Mouse (Mus musculus) limb, embryonic 15.5 days (tissue): ENCODE data around the gene Nckap5l. TPM values are rescaled to one million over a fixed set of nuclear protein-coding genes. Genes with fewer than 3 reads are reported as not detected.
A peak's percentile ranks its signal among the peaks of the same experiment; 100 is the strongest.
"Not testable (repeated sequence)": the region's sequence is repeated elsewhere in the genome, so short reads cannot be mapped to it uniquely, and the experiment has no call there.

Source experiments
- ATAC-seq: fragments of 200-750 bp; cut with Nextera tagmentation; 2 replicates; pipeline ENCODE4 v1.8.0; 2017; ENCODE audit warnings: low read depth, moderate TSS enrichment; ENCODE audit not compliant: insufficient number of reproducible peaks, low FRiP score, low TSS enrichment
- H3K27ac ChIP-seq: fragments of 300-500 bp; sonication (generic); 2 replicates; pipeline ENCODE4 v1.5.1; 2015; ENCODE audit warnings: moderate library complexity, mild to moderate bottlenecking, inconsistent platforms
- H3K27me3 ChIP-seq: fragments of 300-500 bp; sonication (generic); 2 replicates; pipeline ENCODE4 v1.6.1; 2015; ENCODE audit warnings: inconsistent platforms
- H3K36me3 ChIP-seq: fragments of 300-500 bp; sonication (generic); 2 replicates; pipeline ENCODE4 v1.6.1; 2015; ENCODE audit warnings: inconsistent platforms
- H3K4me1 ChIP-seq: fragments of 300-500 bp; sonication (generic); 2 replicates; pipeline ENCODE4 v1.6.1; 2015; ENCODE audit warnings: inconsistent platforms
- H3K4me2 ChIP-seq: fragments of 300-500 bp; sonication (generic); 2 replicates; pipeline ENCODE4 v1.6.1; 2015; ENCODE audit warnings: mild to moderate bottlenecking, inconsistent platforms
- H3K4me3 ChIP-seq: fragments of 300-500 bp; sonication (generic); 2 replicates; pipeline ENCODE4 v1.5.1; 2015; ENCODE audit warnings: mild to moderate bottlenecking, inconsistent platforms
- H3K9ac ChIP-seq: fragments of 300-500 bp; sonication (generic); 2 replicates; pipeline ENCODE4 v1.6.1; 2015; ENCODE audit warnings: inconsistent platforms
- H3K9me3 ChIP-seq: fragments of 300-500 bp; sonication (generic); 2 replicates; pipeline ENCODE4 v1.6.1; 2016; ENCODE audit warnings: inconsistent platforms
- WGBS: fragments of 180-500 bp; shearing (Covaris S2); methylation state at CpG from one replicate; pipeline ENCODE4 v1.1.7; 2015; 5-methylcytosine and 5-hydroxymethylcytosine counted together
- polyA plus RNA-seq: library from polyadenylated mRNA; unstranded; fragments of >200 nt; fragmentation: Nextera tagmentation; extraction: Ambion mirVana; gene quantifications from 2 replicates; pipeline ENCODE4 v1.2.1, GENCODE M21; 2015

The Nckap5l gene
- polyA plus RNA-seq, 1 experiment from 2014 or later = 10.5 TPM

DNA sequence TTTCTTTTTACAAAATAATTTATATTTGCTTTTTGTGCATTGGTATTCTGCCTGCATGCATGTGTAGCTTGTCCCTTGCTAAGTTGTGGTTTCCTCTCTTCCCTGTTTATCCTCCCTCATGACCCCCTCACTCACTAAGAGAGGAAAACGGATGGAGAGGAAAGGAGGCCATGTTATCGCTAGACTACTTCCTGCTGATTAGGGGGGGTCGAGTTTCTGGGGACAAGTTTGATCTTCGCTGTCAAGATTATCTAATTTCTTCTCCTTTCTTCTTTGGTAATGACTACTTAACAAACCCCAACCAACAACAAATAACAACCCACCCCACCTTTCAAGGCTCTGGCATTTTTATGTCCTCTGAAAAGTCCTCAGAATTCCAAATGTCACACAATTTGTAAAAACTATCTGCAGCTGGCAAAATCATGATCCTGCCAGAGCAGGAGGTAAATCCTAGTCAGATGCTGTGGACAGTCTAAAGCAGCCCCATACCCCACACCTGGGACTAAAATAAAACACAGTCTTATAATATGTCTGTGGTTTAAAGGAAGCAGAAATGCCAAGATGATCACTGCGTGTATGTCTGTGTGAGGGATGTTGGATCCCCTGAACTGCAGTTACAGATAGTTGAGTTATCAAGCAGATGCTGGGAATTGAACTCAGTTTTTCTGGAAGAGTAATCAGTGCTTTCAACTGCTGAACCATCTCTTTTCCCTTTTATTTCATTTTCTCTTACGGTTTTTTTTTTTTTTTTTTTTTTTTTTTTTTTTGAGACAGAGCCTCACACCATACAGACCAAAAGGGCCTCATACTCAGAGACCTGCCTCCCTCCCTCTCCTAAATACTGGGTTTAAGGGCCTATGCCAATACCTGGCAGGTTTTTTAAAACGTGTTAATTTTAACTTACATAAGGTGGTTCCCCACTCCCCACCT is 66.8 kb downstream of the Nckap5l start:
- no peak overlapping the region for H3K4me2 ChIP-seq
- H3K36me3 ChIP-seq = no peaks in the 10 kb centered on the region
- WGBS = 63% methylated on average over 7 of the region's 7 CpGs
- H3K9ac ChIP-seq = no peak overlapping the region
- no peaks in the 10 kb centered on the region for H3K9me3 ChIP-seq
- ATAC-seq = no peak
- peaks cover 24% of the 10 kb centered on the region for H3K4me1 ChIP-seq
- H3K27me3 ChIP-seq = no peaks in the 10 kb centered on the region
- no peak overlapping the region for H3K4me3 ChIP-seq
- H3K27ac ChIP-seq = no peak overlapping the region

DNA sequence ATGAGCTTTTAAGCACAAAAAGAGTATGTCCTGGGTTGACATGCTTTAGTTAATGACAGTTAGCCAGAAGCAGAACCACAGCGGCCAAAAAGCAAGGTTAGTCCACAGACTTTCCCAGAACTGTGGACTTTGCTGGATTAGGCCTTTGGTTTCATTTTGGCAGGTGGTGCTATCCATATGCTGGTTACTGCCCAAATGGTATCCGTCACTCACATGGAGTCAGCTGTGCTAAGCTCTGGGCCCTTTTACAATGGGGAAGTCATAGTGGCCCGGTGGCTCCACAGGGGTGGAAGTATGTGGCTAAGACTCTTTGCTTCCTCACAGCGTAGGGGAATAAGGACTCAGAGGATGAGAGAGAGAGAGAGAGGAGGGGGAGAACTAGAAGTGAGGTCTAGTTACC is 69.6 kb downstream of the Nckap5l start:
- no peak overlapping the region for H3K4me2 ChIP-seq
- no peak overlapping the region for H3K27ac ChIP-seq
- no peak overlapping the region for H3K9ac ChIP-seq
- H3K4me1 ChIP-seq = peaks cover 7% of the 10 kb centered on the region
- H3K36me3 ChIP-seq = no peaks in the 10 kb centered on the region
- no peaks in the 10 kb centered on the region for H3K9me3 ChIP-seq
- no peaks in the 10 kb centered on the region for H3K27me3 ChIP-seq
- WGBS = 74% methylated on average over 4 of the region's 4 CpGs
- H3K4me3 ChIP-seq = no peak overlapping the region
- ATAC-seq = no peak

DNA sequence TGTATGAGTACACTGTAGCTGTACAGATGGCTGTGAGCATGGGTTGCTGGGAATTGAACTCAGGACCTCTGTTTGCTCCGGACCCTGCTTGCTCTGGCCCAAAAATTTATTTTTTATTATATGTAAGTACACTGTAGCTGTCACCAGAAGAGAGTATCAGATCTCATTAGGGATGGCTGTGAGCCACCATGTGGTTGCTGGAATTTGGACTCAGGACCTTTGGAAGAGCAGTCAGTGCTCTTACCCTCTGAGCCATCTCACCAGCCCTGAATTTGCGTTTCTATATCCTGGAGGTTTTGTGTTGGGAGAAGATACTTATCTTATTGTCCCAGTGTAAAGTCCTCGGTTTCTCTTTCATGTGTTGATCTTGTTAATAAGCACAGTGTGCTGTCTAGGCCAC is 70.8 kb downstream of the Nckap5l start:
- ATAC-seq = no peak
- no peaks in the 10 kb centered on the region for H3K9me3 ChIP-seq

DNA sequence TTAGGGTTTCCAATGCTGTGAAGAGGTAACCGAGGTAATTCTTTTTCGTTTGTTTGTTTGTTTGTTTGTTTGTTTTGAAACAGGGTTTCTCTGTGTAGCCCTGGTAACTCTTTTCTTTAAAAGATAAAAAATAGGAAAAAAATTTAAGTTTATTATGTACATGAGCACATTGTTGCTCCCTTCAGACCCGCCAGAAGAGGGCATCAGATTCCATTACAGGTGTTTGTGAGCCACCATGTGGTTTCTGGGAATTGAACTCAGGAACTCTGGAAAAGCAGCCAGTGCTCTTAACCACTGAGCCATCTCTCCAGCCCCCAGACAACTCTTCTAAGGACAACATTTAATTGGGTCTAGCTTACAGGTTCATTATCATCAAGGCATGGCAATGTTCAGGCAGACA is 71.4 kb downstream of the Nckap5l start:
- not testable (repeated sequence) for H3K27ac ChIP-seq, H3K4me3 ChIP-seq, H3K27me3 ChIP-seq, H3K4me1 ChIP-seq, ATAC-seq, H3K4me2 ChIP-seq, H3K9ac ChIP-seq, H3K36me3 ChIP-seq, H3K9me3 ChIP-seq
- WGBS = 71% methylated on average over 3 of the region's 3 CpGs

More for the DNA sequence above, 70.8 kb downstream of the Nckap5l start:
- 78% methylated on average over 3 of the region's 3 CpGs for WGBS
- Histone ChIP-seq H3K36me3 (no peaks in the 10 kb centered on the region), H3K9ac (no peak overlapping the region), H3K27ac (no peak overlapping the region), H3K27me3 (no peaks in the 10 kb centered on the region), H3K4me3 (no peak overlapping the region), H3K4me2 (no peak overlapping the region), H3K4me1 (peaks cover 3% of the 10 kb centered on the region)

DNA sequence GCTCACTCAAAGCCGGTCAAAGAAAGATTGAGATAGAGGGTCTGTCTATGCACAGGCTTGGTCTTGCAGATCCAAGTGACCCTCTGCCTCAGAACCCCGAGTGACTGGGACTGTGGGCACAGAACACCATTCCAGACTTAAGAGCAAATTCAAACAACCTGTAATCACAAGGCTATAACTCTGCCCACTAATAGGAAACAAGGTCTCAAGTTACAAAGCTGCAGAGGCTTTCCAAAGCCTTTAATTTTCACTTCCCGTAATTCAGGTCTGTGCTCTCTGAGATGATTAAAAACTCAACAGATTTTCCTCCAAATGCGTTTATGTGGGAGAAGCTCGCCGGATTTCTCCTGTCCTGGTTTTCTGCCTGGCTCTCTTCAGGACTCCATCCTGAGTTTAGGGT is 73.5 kb downstream of the Nckap5l start:
- peaks cover 3% of the 10 kb centered on the region for H3K4me1 ChIP-seq
- H3K9me3 ChIP-seq = no peaks in the 10 kb centered on the region
- no peaks in the 10 kb centered on the region for H3K27me3 ChIP-seq
- no peak for ATAC-seq
- 0 out of 2 replicates have a peak overlapping the region, but pooled peaks have one; percentile 7 for H3K9ac ChIP-seq
- WGBS = 13% methylated on average over 6 of the region's 6 CpGs
- H3K4me2 ChIP-seq = no peak overlapping the region
- H3K27ac ChIP-seq = no peak overlapping the region
- H3K4me3 ChIP-seq = no peak overlapping the region
- H3K36me3 ChIP-seq = no peaks in the 10 kb centered on the region

DNA sequence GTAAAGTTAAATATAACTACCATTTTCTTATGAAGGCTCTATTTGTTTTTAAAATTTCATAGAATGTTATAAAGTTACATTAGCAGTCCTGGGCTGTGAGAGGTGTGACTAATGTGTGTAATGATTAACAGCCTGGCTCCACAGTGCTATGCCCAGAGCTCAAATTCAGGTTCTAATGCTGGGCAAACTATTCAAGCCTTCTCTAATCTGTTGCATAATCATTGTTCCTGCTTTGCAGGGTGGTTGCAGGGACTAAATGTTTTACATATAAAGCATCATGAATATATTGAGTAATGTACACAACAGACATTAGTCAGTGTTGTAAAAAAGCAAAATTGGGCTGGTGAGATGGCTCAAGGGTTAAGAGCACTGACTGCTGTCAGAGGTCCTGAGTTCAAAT is 74.7 kb downstream of the Nckap5l start:
- Histone ChIP-seq H3K36me3 (no peaks in the 10 kb centered on the region), H3K4me2 (no peak overlapping the region), H3K4me3 (no peak overlapping the region), H3K9me3 (no peaks in the 10 kb centered on the region), H3K27ac (no peak overlapping the region), H3K27me3 (no peaks in the 10 kb centered on the region), H3K4me1 (peaks cover 3% of the 10 kb centered on the region), H3K9ac (no peak overlapping the region)
- ATAC-seq = no peak

DNA sequence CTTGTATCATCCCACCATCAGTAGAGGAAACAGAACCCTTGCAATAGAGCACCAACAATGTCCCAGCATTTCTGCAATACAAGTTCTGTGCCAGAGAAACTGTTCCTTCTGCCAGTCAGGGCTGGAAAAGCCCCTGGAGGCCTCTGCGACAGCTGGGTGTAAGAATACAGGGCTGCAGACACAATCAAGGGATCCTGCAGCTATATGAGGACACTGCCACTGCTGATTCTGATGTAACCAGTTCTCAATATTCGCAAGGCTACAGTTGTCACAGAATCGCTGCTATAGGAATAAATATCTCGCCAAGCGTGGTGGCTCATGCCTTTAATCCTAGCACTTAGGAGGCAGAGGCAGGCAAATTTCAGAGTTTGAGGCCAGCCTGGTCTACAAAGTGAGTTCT is 81.3 kb downstream of the Nckap5l start:
- no peaks in the 10 kb centered on the region for H3K4me1 ChIP-seq
- 85% methylated on average over 5 of the region's 5 CpGs for WGBS
- no peak overlapping the region for H3K9ac ChIP-seq
- H3K4me2 ChIP-seq = no peak overlapping the region
- H3K4me3 ChIP-seq = no peak overlapping the region
- no peaks in the 10 kb centered on the region for H3K27me3 ChIP-seq
- H3K36me3 ChIP-seq = no peaks in the 10 kb centered on the region
- ATAC-seq = no peak
- no peaks in the 10 kb centered on the region for H3K9me3 ChIP-seq
- H3K27ac ChIP-seq = no peak overlapping the region

DNA sequence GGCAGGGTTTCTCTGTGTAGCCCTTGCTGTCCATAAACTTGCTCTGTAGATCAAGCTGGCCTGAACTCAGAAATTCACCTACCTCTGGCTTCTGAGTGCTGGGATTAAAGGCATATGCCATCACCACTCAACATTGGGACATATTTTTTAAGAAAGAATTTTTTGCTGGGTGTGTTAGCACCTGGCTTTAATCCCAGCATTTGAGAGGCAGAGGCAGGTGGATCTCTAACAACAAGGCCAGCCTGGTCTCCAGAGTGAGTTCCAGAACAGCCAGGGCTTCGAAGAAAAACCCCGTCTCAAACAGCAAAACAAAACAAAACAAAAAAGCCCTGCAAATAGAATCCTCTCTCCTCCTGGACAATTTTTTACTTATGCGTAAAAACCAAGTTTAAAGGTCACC is 82.0 kb downstream of the Nckap5l start:
- H3K9me3 ChIP-seq = no peaks in the 10 kb centered on the region
- peaks cover 2% of the 10 kb centered on the region; the same call in 1 of the 2 replicates for H3K4me1 ChIP-seq
- H3K27ac ChIP-seq = no peak overlapping the region
- H3K4me3 ChIP-seq = no peak overlapping the region
- no peak overlapping the region for H3K4me2 ChIP-seq
- no peaks in the 10 kb centered on the region for H3K27me3 ChIP-seq
- ATAC-seq = no peak
- no peak overlapping the region for H3K9ac ChIP-seq
- 91% methylated on average over 3 of the region's 3 CpGs for WGBS
- H3K36me3 ChIP-seq = no peaks in the 10 kb centered on the region

DNA sequence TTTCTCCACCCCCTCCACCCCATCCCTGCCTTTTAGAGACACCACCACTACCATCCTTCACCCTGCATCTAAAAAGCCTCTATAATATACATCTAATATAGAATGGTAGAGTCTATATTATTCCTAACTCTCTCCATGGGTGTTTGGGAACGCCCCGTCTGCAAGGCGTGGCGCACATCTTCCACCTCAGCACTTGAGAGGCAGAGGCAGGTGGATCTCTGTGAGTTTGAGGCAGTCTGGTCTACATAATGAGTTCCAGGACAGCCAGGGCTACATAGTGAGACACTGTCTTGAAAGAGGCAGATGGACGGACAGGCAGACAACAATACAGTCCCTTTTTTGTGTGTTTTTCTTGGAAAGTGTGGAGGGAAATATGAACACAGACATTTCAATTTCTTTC is 82.5 kb downstream of the Nckap5l start:
- no peak for ATAC-seq
- 87% methylated on average over 5 of the region's 5 CpGs for WGBS
- Histone ChIP-seq H3K27me3 (no peaks in the 10 kb centered on the region), H3K9me3 (no peaks in the 10 kb centered on the region), H3K4me3 (no peak overlapping the region), H3K36me3 (no peaks in the 10 kb centered on the region), H3K27ac (no peak overlapping the region), H3K9ac (no peak overlapping the region), H3K4me2 (no peak overlapping the region), H3K4me1 (peaks cover 4% of the 10 kb centered on the region; the same call in 1 of the 2 replicates)

DNA sequence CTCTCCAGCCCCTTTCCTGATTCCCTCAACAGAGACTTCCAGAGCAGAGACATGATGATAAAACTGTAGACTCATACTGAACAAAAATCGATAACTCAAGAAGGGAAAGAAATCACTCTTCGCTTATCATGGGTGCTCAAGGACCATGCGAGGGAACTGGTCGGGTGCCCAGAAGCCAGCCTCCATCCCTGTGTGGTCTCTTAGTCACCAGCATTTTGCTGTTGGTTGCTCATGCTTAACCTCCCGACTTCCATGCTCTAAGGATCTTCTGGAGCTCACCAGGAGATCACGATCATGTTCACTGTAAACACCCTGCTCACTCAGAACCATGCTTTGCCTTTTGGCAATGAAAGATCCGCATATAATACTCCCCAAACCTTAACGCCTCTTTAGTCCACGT is 84.8 kb downstream of the Nckap5l start:
- ATAC-seq = no peak
- no peak overlapping the region for H3K9ac ChIP-seq

More for the DNA sequence above, 84.8 kb downstream of the Nckap5l start:
- no peaks in the 10 kb centered on the region for H3K9me3 ChIP-seq
- no peaks in the 10 kb centered on the region for H3K27me3 ChIP-seq
- no peak overlapping the region for H3K27ac ChIP-seq
- no peak overlapping the region for H3K4me2 ChIP-seq
- peaks cover 18% of the 10 kb centered on the region for H3K4me1 ChIP-seq
- H3K4me3 ChIP-seq = no peak overlapping the region
- no peaks in the 10 kb centered on the region for H3K36me3 ChIP-seq
- WGBS = 82% methylated on average over 9 of the region's 9 CpGs
